Mouse (Mus musculus): Measurements from ENCODE around the gene Rrp12. TPM values are rescaled to one million over a fixed set of nuclear protein-coding genes. Genes with fewer than 3 reads are reported as not detected.

Gene Rrp12
- polyA plus RNA-seq, 1 experiment from 2014 or later, result 15.6 TPM

DNA sequence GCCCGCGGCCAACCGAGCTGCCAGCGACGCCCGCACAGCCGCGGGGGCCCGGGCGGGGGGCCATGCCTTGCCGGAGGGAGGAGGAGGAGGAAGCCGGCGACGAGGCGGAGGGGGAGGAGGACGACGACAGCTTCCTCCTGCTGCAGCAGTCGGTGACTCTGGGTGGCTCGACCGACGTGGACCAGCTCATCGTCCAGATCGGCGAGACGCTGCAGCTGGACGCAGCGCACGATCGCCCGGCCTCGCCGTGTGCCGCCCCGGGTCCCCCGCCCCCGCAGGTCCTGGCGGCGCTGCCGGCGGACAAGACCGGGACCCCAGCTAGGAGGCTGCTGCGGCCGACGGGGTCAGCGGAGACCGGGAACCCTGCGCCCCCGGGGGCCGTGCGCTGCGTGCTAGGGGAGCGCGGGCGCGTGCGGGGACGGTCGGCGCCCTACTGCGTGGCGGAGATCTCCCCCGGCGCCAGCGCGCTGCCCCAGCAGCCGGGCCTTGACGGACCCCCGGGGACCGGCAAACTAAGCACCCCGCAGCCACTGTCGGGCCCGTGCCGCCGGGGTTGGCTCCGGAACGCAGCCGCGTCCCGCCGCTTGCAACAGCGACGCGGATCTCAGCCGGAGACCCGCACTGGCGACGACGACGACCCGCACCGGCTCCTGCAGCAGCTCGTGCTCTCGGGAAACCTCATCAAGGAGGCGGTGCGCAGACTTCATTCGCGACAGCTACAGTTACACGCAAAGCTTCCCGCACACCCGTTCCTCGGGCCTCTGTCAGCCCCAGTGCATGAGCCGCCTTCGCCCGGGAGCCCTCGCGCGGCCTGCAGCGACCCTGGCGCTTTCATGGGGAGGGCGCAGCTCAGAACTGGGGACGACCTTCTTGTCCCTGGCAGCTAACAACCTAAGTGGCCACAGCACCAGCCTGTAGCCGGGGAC, 65.6 kb downstream of the Rrp12 start:
- Histone ChIP-seq H3K4me2 (peak overlapping the region; percentile 96), H3K4me3 (peak overlapping the region; percentile 83), H3K4me1 (replicated peaks) (peaks cover 39% of the 10 kb centered on the region), H3K36me3 (no peaks in the 10 kb centered on the region), H3K9me3 (no peaks in the 10 kb centered on the region), H3K9ac (peak overlapping the region; percentile 93), H3K27ac (peak overlapping the region; percentile 95), H3K27me3 (peaks cover 8% of the 10 kb centered on the region)
- peak; percentile 65 for ATAC-seq (ENCODE audit: low FRiP score)
- WGBS, result under 1% methylated on average over 103 of the region's 112 CpGs

DNA sequence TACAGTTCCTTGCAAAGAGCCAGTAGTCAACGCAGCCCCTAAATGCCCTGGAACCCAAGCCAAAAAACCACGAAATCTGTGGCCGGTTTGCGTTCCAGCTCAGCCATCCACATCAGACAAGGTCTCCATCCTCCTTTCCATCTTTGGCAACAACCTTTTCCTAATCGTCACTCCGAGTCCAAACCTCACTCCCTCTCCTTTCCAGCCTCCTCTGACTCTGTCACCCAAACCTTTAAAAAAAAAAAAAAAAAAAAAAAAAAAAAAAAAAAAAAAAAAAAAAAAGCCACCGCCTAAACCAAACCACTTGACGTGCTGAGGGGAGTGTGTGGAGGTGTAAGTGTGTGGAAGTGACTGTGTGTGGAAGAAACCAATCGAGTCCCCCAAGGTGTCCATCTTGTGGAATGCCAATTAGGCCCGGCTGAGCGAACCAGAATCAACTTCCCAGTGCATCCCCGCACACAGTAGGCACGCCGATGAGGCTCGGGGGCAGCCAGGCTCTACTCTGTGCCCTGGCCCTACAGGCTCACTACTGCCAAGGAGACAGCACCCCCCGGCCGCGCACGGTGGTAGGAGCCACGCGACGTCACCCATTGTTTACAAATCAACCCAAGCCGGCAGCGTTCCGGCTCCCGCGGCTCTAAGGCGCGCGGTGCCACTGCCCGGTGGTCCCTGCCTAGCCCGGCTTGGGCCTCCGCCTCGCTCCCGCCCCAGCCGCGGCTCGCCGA, 66.4 kb downstream of the Rrp12 start, which contains the start of gene Frat1:
Frat1 (plus strand) TSS at position 590 of the 725 bp plus-strand sequence.
- no peaks in the 10 kb centered on the region for H3K36me3 ChIP-seq
- peak within 1 kb of the TSS; percentile 95 for H3K27ac ChIP-seq
- peaks cover 8% of the 10 kb centered on the region for H3K27me3 ChIP-seq
- H3K4me2 ChIP-seq, result peak within 1 kb of the TSS; percentile 96
- H3K4me3 ChIP-seq, result peak within 1 kb of the TSS; percentile 83
- peak; percentile 99 for ATAC-seq (ENCODE audit: low FRiP score)
- peak within 1 kb of the TSS; percentile 93 for H3K9ac ChIP-seq
- WGBS, result under 1% methylated on average over 39 of the region's 39 CpGs
- no peaks in the 10 kb centered on the region for H3K9me3 ChIP-seq
- peaks cover 34% of the 10 kb centered on the region for H3K4me1 ChIP-seq (replicated peaks)

DNA sequence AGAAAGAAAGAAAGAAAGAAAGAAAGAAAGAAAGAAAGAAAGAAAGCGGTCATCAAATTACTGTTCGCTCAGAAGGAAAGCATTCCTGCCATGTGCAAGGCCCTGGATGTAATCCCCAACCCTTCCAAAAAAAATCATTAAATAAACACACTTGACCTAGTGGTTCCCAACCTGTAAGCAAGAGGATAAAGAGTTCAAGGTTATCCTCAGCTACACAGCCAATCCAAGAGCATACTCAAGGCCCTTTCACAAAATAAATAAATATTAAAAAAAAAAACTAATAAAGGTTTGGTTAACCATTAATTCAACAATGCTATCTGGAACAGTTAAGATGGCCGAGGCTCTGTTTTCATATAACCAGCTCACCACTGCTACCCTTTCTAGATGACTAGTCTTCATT, 67.0 kb downstream of the Rrp12 start:
- Histone ChIP-seq H3K9ac (peak overlapping the region; percentile 68), H3K4me3 (peak overlapping the region; percentile 83), H3K27me3 (peaks cover 8% of the 10 kb centered on the region), H3K27ac (peak overlapping the region; percentile 95), H3K9me3 (no peaks in the 10 kb centered on the region), H3K4me1 (replicated peaks) (peaks cover 31% of the 10 kb centered on the region), H3K36me3 (no peaks in the 10 kb centered on the region), H3K4me2 (peak overlapping the region; percentile 96)
- 52% methylated on average over 3 of the region's 3 CpGs for WGBS
- ATAC-seq (ENCODE audit: low FRiP score), result no peak

DNA sequence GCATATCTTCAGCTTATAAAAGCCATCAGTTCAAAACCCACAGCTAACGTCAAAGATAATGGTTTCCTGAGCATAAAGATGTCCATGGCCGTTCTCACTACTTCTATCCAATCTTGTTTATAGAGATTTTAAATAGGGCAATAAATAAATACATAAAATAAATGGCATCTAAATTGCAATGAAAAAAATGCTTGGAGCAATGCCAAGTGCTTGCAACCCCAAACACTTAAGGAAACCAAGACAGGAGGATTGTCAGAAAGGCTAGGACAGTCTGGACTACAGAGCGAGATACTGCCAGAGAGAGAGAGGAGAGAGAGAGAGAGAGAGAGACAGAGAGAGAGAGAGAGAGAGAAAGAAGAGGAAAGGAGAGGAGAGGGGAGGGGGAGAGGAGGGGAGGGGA, 69.4 kb downstream of the Rrp12 start:
- Histone ChIP-seq H3K27ac (no peak overlapping the region), H3K9ac (no peak overlapping the region), H3K27me3 (no peaks in the 10 kb centered on the region), H3K36me3 (no peaks in the 10 kb centered on the region), H3K4me2 (no peak overlapping the region), H3K9me3 (no peaks in the 10 kb centered on the region), H3K4me3 (no peak overlapping the region), H3K4me1 (replicated peaks) (peaks cover 9% of the 10 kb centered on the region)
- ATAC-seq (ENCODE audit: low FRiP score), result no peak
- 79% methylated on average over 3 of the region's 3 CpGs for WGBS

DNA sequence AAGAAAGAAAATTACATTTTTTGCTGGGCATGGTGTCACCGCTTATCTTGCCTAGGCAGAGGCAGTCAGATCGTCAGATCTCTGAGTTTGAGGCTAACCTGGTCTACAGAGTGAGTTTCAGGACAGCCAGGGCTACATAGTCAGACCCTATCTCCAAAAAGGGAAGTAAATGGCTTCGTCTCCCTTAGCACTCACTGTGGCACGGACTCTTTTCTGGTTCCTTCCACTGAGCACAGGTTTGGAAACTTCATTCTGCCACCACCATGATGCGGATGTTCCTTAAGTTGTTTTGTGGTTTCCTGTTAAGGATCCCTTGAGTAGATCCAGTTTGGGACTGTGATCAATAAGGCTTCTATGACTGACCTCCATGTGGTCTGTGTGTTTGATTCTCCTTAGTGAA, 71.0 kb downstream of the Rrp12 start:
- Histone ChIP-seq H3K4me1 (replicated peaks) (no peaks in the 10 kb centered on the region; the same call in 1 of the 2 replicates), H3K9ac (no peak overlapping the region), H3K27me3 (no peaks in the 10 kb centered on the region), H3K27ac (no peak overlapping the region), H3K9me3 (no peaks in the 10 kb centered on the region), H3K4me3 (no peak overlapping the region), H3K36me3 (no peaks in the 10 kb centered on the region), H3K4me2 (no peak overlapping the region)
- ATAC-seq (ENCODE audit: low FRiP score), result no peak
- WGBS, result 88% methylated on average over 5 of the region's 5 CpGs

DNA sequence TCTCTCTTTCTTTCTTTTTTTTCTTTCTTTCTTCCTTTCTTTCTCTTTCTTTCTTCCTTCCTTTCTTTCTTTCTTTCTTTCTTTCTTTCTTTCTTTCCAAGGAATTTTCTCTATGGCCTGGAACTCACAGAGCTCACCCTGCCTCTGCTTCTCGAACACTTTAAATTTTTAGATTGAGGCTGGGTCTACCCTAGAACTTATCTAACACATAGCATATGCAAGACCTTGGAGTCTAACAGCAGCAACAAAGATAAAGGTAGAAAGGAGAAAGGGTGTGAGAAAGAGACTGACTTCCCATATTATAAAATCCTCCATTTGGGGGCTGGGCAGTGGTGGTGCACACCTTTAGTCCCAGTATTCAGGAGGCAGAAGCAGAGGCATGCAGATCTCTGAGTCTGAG, 73.4 kb downstream of the Rrp12 start:
- Histone ChIP-seq H3K36me3 (no peaks in the 10 kb centered on the region), H3K9ac (no peak overlapping the region), H3K27ac (no peak overlapping the region), H3K4me2 (no peak overlapping the region), H3K27me3 (no peaks in the 10 kb centered on the region), H3K9me3 (no peaks in the 10 kb centered on the region), H3K4me1 (replicated peaks) (no peaks in the 10 kb centered on the region; the same call in 1 of the 2 replicates), H3K4me3 (no peak overlapping the region)
- 84% methylated on average over 1 of the region's 1 CpGs for WGBS
- ATAC-seq (ENCODE audit: low FRiP score), result no peak

DNA sequence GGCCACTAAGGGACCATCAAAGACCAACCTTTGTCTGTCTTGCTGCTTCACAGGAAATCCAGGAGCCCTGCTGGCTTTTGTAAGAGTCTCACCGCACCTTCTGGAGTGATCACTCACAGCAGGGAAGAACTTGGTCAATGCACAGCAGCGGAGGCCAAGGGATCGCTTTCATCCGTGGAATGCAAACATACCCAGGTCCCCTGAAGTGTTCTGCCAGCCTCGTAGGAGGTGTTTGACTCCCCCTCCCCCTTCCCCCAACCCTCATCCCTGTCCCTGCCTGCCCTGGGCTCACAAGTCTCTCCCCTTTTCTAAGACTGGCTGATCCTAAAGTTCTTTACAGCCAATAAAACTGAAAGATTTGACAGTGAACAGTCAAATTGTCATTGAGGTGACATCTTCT, 74.5 kb downstream of the Rrp12 start:
- no peak for ATAC-seq (ENCODE audit: low FRiP score)
- Histone ChIP-seq H3K4me3 (no peak overlapping the region), H3K27me3 (no peaks in the 10 kb centered on the region), H3K4me2 (no peak overlapping the region), H3K36me3 (no peaks in the 10 kb centered on the region), H3K9ac (no peak overlapping the region), H3K4me1 (replicated peaks) (no peaks in the 10 kb centered on the region; the same call in 1 of the 2 replicates), H3K9me3 (no peaks in the 10 kb centered on the region), H3K27ac (no peak overlapping the region)
- 11% methylated on average over 5 of the region's 5 CpGs for WGBS

DNA sequence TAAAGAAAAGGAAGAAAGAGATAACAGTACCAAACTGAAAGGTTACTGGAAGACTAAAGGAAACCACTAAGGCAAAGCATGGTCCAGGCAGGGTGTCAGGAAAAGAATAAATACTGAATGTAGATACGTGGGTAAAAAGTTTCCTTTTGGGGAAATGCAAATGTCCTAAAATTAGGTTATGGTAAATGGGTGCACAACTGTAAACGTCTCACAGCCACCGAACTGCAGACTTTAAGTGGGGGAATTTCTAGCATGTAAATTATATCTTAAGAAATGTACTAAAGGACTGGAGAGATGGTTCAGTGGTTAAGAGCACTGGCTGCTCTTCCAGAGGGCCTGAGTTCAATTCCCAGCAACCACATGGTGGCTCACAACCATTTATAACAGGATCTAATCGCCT, 77.2 kb downstream of the Rrp12 start:
- H3K4me2 ChIP-seq, result no peak overlapping the region
- 90% methylated on average over 4 of the region's 4 CpGs for WGBS

DNA sequence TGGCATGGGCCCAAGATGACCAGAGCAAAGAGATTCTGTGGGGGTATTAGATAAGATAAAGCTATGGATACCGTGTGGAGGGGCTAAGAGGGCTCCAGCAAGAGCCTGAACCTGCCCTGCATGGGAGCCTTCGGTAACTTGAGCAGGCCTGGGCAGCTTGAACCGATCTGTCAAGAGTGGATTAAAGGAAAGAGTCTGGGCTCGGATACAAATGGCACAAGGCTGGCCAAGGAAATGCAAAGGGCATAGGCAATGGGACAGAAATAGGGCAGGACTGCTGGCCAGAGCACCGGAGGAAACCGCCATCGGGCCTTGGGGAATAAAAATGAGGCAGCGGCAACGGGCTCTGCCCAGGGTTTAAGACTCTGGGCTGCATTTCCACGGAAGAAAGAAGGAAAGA, 78.6 kb downstream of the Rrp12 start:
- Histone ChIP-seq H3K36me3 (no peaks in the 10 kb centered on the region), H3K27me3 (no peaks in the 10 kb centered on the region), H3K4me3 (no peak overlapping the region), H3K9ac (no peak overlapping the region), H3K4me2 (no peak overlapping the region), H3K27ac (no peak overlapping the region), H3K9me3 (no peaks in the 10 kb centered on the region), H3K4me1 (replicated peaks) (no peaks in the 10 kb centered on the region; the same call in 1 of the 2 replicates)
- ATAC-seq (ENCODE audit: low FRiP score), result no peak
- 62% methylated on average over 10 of the region's 10 CpGs for WGBS

More for the DNA sequence above, 77.2 kb downstream of the Rrp12 start:
- no peaks in the 10 kb centered on the region; the same call in 1 of the 2 replicates for H3K4me1 ChIP-seq (replicated peaks)
- H3K9me3 ChIP-seq, result no peaks in the 10 kb centered on the region
- H3K4me3 ChIP-seq, result no peak overlapping the region
- ATAC-seq (ENCODE audit: low FRiP score), result no peak
- no peak overlapping the region for H3K27ac ChIP-seq
- no peak overlapping the region for H3K9ac ChIP-seq
- no peaks in the 10 kb centered on the region for H3K36me3 ChIP-seq
- H3K27me3 ChIP-seq, result no peaks in the 10 kb centered on the region

DNA sequence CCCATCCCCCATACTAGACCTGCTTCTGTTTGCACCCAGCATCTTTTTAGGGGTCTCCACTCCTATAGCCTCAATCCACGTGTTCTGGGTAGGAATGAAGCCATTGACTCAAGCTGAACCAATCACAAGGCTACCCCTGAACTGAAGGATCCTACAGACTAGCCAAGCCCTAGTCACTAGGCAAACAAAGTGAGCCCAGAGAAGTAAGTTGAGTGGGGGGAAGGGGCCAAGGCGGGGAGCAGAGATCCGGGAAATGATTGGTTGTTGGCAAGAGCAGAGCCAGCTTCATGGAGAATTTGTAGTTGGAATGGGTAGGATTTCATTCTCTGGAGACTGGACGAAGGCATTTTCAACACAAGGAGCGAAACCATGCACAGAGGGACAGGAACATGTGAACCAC, 79.1 kb downstream of the Rrp12 start:
- Histone ChIP-seq H3K4me1 (replicated peaks) (no peaks in the 10 kb centered on the region; the same call in 1 of the 2 replicates), H3K9ac (no peak overlapping the region), H3K9me3 (no peaks in the 10 kb centered on the region), H3K27ac (no peak overlapping the region), H3K4me2 (no peak overlapping the region), H3K36me3 (no peaks in the 10 kb centered on the region), H3K27me3 (no peaks in the 10 kb centered on the region), H3K4me3 (no peak overlapping the region)
- 67% methylated on average over 5 of the region's 5 CpGs for WGBS
- ATAC-seq (ENCODE audit: low FRiP score), result no peak

DNA sequence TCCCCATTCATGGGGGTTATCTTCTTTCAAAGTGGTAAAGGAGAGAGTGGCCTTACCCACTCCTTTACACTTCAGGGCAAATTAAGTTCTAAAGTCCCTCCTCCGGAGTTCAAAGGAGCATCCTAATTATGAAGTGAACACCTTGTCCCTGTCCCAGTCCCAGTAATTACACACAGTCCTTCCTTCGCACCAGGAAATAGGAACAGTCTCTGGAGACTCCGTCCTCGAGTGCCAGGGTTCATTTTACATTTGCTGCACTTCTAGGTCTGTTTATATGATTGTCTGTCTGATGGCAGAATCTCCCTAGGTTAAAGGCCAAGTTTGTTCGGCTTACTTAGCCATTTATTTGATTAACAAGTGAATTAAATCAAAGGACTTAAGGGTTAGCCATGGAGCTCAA, 79.6 kb downstream of the Rrp12 start:
- H3K27ac ChIP-seq, result no peak overlapping the region
- H3K4me3 ChIP-seq, result no peak overlapping the region
- H3K27me3 ChIP-seq, result no peaks in the 10 kb centered on the region
- H3K36me3 ChIP-seq, result no peaks in the 10 kb centered on the region
- no peak overlapping the region for H3K4me2 ChIP-seq
- no peaks in the 10 kb centered on the region; the same call in 1 of the 2 replicates for H3K4me1 ChIP-seq (replicated peaks)
- no peak overlapping the region for H3K9ac ChIP-seq
- H3K9me3 ChIP-seq, result no peaks in the 10 kb centered on the region
- 83% methylated on average over 5 of the region's 5 CpGs for WGBS
- ATAC-seq (ENCODE audit: low FRiP score), result no peak

DNA sequence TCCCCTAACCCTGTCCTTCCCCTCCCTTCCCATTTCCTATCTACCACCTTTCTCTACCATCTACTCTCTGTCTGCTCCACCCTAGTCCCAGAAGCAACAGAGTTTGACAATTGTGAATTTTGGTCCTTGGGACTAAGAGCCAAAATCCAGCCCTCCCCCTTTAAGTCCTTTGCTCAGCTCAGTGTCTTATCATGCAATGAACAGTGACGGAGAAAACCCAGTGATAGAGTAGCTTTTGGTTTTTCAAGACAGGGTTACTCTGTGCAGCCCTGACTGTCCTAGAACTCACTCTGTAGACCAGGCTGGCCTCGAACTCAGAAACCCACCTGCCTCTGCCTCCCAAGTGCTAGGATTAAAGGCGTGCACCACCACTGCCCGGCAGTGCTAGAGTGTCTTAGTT, 82.6 kb downstream of the Rrp12 start:
- Histone ChIP-seq H3K4me3 (no peak overlapping the region), H3K4me2 (no peak overlapping the region), H3K27me3 (no peaks in the 10 kb centered on the region), H3K9me3 (no peaks in the 10 kb centered on the region), H3K36me3 (no peaks in the 10 kb centered on the region), H3K4me1 (replicated peaks) (no peaks in the 10 kb centered on the region), H3K27ac (no peak overlapping the region), H3K9ac (no peak overlapping the region)
- WGBS, result 96% methylated on average over 4 of the region's 4 CpGs
- ATAC-seq (ENCODE audit: low FRiP score), result no peak

Measured in hindbrain, embryonic 13.5 days (tissue).